Mouse (Mus musculus): ENCODE results near the gene Hephl1. TPM values are rescaled to one million over a fixed set of nuclear protein-coding genes. Genes with fewer than 3 reads are reported as not detected.
"Not testable (repeated sequence)": the region's sequence is repeated elsewhere in the genome, so short reads cannot be mapped to it uniquely, and the experiment has no call there.

The Hephl1 gene
- polyA plus RNA-seq, 1 experiment from 2014 or later, result not detected

GRCm38 (mm10) chr9:15114102-15114501 is 2.2 kb upstream of the Hephl1 start:
- no peak overlapping the region for H3K9ac ChIP-seq (replicated peaks; ENCODE audit: low read depth, low read length)
- H3K27me3 ChIP-seq (replicated peaks; ENCODE audit: control insufficient read depth, insufficient read depth, low read length), result no peaks in the 10 kb centered on the region
- 37% methylated on average over 6 of the region's 6 CpGs for WGBS
- no peaks in the 10 kb centered on the region for H3K9me3 ChIP-seq (ENCODE audit: control insufficient read depth, low read length)
- no peak for ATAC-seq
- no peaks in the 10 kb centered on the region for H3K4me1 ChIP-seq (replicated peaks; ENCODE audit: control insufficient read depth, insufficient read depth, low read length)
- no peak overlapping the region for H3K27ac ChIP-seq (ENCODE audit: low read length)
- no peak overlapping the region for H3K4me2 ChIP-seq (ENCODE audit: low read length)
- H3K4me3 ChIP-seq (replicated peaks; ENCODE audit: low read length), result no peak overlapping the region
- no peaks in the 10 kb centered on the region for H3K36me3 ChIP-seq (ENCODE audit: control insufficient read depth, insufficient read depth)

GRCm38 (mm10) chr9:15108101-15108500 is 3.8 kb downstream of the Hephl1 start:
- Histone ChIP-seq H3K27ac (ENCODE audit: low read length) (no peak overlapping the region), H3K4me1 (replicated peaks; ENCODE audit: control insufficient read depth, insufficient read depth, low read length) (no peaks in the 10 kb centered on the region), H3K4me3 (replicated peaks; ENCODE audit: low read length) (no peak overlapping the region), H3K36me3 (ENCODE audit: control insufficient read depth, insufficient read depth) (no peaks in the 10 kb centered on the region), H3K9me3 (ENCODE audit: control insufficient read depth, low read length) (no peaks in the 10 kb centered on the region), H3K27me3 (replicated peaks; ENCODE audit: control insufficient read depth, insufficient read depth, low read length) (no peaks in the 10 kb centered on the region), H3K4me2 (ENCODE audit: low read length) (no peak overlapping the region), H3K9ac (replicated peaks; ENCODE audit: low read depth, low read length) (no peak overlapping the region)
- 44% methylated on average over 9 of the region's 9 CpGs for WGBS
- no peak for ATAC-seq

GRCm38 (mm10) chr9:15105136-15105535 is 6.8 kb downstream of the Hephl1 start:
- Histone ChIP-seq H3K4me3 (replicated peaks; ENCODE audit: low read length) (no peak overlapping the region), H3K4me1 (replicated peaks; ENCODE audit: control insufficient read depth, insufficient read depth, low read length) (no peaks in the 10 kb centered on the region), H3K27me3 (replicated peaks; ENCODE audit: control insufficient read depth, insufficient read depth, low read length) (no peaks in the 10 kb centered on the region), H3K4me2 (ENCODE audit: low read length) (no peak overlapping the region), H3K9ac (replicated peaks; ENCODE audit: low read depth, low read length) (no peak overlapping the region), H3K36me3 (ENCODE audit: control insufficient read depth, insufficient read depth) (no peaks in the 10 kb centered on the region), H3K9me3 (ENCODE audit: control insufficient read depth, low read length) (no peaks in the 10 kb centered on the region), H3K27ac (ENCODE audit: low read length) (no peak overlapping the region)
- WGBS, result 89% methylated on average over 4 of the region's 4 CpGs
- ATAC-seq, result no peak

GRCm38 (mm10) chr9:15103579-15104300 is 8.2 kb downstream of the Hephl1 start:
- Histone ChIP-seq H3K9me3 (ENCODE audit: control insufficient read depth, low read length) (no peaks in the 10 kb centered on the region), H3K36me3 (ENCODE audit: control insufficient read depth, insufficient read depth) (no peaks in the 10 kb centered on the region), H3K27me3 (replicated peaks; ENCODE audit: control insufficient read depth, insufficient read depth, low read length) (no peaks in the 10 kb centered on the region), H3K4me1 (replicated peaks; ENCODE audit: control insufficient read depth, insufficient read depth, low read length) (no peaks in the 10 kb centered on the region), H3K27ac (ENCODE audit: low read length) (no peak overlapping the region), H3K4me3 (replicated peaks; ENCODE audit: low read length) (no peak overlapping the region), H3K4me2 (ENCODE audit: low read length) (no peak overlapping the region), H3K9ac (replicated peaks; ENCODE audit: low read depth, low read length) (no peak overlapping the region)
- 76% methylated on average over 11 of the region's 11 CpGs for WGBS
- no peak for ATAC-seq

GRCm38 (mm10) chr9:15101531-15102161 is 10.3 kb downstream of the Hephl1 start:
- Histone ChIP-seq H3K4me1 (replicated peaks; ENCODE audit: control insufficient read depth, insufficient read depth, low read length) (no peaks in the 10 kb centered on the region), H3K9ac (replicated peaks; ENCODE audit: low read depth, low read length) (no peak overlapping the region), H3K27ac (ENCODE audit: low read length) (no peak overlapping the region), H3K4me2 (ENCODE audit: low read length) (no peak overlapping the region), H3K4me3 (replicated peaks; ENCODE audit: low read length) (no peak overlapping the region), H3K36me3 (ENCODE audit: control insufficient read depth, insufficient read depth) (no peaks in the 10 kb centered on the region), H3K9me3 (ENCODE audit: control insufficient read depth, low read length) (no peaks in the 10 kb centered on the region), H3K27me3 (replicated peaks; ENCODE audit: control insufficient read depth, insufficient read depth, low read length) (no peaks in the 10 kb centered on the region)
- 79% methylated on average over 7 of the region's 7 CpGs for WGBS
- no peak for ATAC-seq

- WGBS, result 86% methylated on average over 7 of the region's 7 CpGs
These were observed 13.5 kb downstream of the Hephl1 start for GRCm38 (mm10) chr9:15098421-15098820.

GRCm38 (mm10) chr9:15097172-15097571 is 14.7 kb downstream of the Hephl1 start:
- Histone ChIP-seq H3K4me1 (replicated peaks; ENCODE audit: control insufficient read depth, insufficient read depth, low read length) (no peaks in the 10 kb centered on the region), H3K4me3 (replicated peaks; ENCODE audit: low read length) (no peak overlapping the region), H3K9me3 (ENCODE audit: control insufficient read depth, low read length) (no peaks in the 10 kb centered on the region), H3K36me3 (ENCODE audit: control insufficient read depth, insufficient read depth) (no peaks in the 10 kb centered on the region), H3K9ac (replicated peaks; ENCODE audit: low read depth, low read length) (no peak overlapping the region), H3K27ac (ENCODE audit: low read length) (no peak overlapping the region), H3K27me3 (replicated peaks; ENCODE audit: control insufficient read depth, insufficient read depth, low read length) (no peaks in the 10 kb centered on the region), H3K4me2 (ENCODE audit: low read length) (no peak overlapping the region)
- ATAC-seq, result no peak
- WGBS, result 82% methylated on average over 2 of the region's 2 CpGs

More at GRCm38 (mm10) chr9:15098421-15098820, 13.5 kb downstream of the Hephl1 start:
- not testable (repeated sequence) for H3K4me2 ChIP-seq (ENCODE audit: low read length); ATAC-seq; H3K36me3 ChIP-seq (ENCODE audit: control insufficient read depth, insufficient read depth); H3K27me3 ChIP-seq (replicated peaks; ENCODE audit: control insufficient read depth, insufficient read depth, low read length); H3K4me3 ChIP-seq (replicated peaks; ENCODE audit: low read length); H3K9ac ChIP-seq (replicated peaks; ENCODE audit: low read depth, low read length); H3K9me3 ChIP-seq (ENCODE audit: control insufficient read depth, low read length); H3K27ac ChIP-seq (ENCODE audit: low read length); H3K4me1 ChIP-seq (replicated peaks; ENCODE audit: control insufficient read depth, insufficient read depth, low read length)

GRCm38 (mm10) chr9:15096161-15096560 is 15.7 kb downstream of the Hephl1 start:
- no peak for ATAC-seq
- Histone ChIP-seq H3K27ac (ENCODE audit: low read length) (no peak overlapping the region), H3K4me1 (replicated peaks; ENCODE audit: control insufficient read depth, insufficient read depth, low read length) (no peaks in the 10 kb centered on the region), H3K27me3 (replicated peaks; ENCODE audit: control insufficient read depth, insufficient read depth, low read length) (no peaks in the 10 kb centered on the region), H3K36me3 (ENCODE audit: control insufficient read depth, insufficient read depth) (no peaks in the 10 kb centered on the region), H3K4me3 (replicated peaks; ENCODE audit: low read length) (no peak overlapping the region), H3K9me3 (ENCODE audit: control insufficient read depth, low read length) (no peaks in the 10 kb centered on the region), H3K9ac (replicated peaks; ENCODE audit: low read depth, low read length) (no peak overlapping the region), H3K4me2 (ENCODE audit: low read length) (no peak overlapping the region)
- WGBS, result 84% methylated on average over 1 of the region's 1 CpGs

GRCm38 (mm10) chr9:15095206-15095605 is 16.7 kb downstream of the Hephl1 start:
- Histone ChIP-seq H3K27me3 (replicated peaks; ENCODE audit: control insufficient read depth, insufficient read depth, low read length) (no peaks in the 10 kb centered on the region), H3K36me3 (ENCODE audit: control insufficient read depth, insufficient read depth) (no peaks in the 10 kb centered on the region), H3K4me3 (replicated peaks; ENCODE audit: low read length) (no peak overlapping the region), H3K27ac (ENCODE audit: low read length) (no peak overlapping the region), H3K9ac (replicated peaks; ENCODE audit: low read depth, low read length) (no peak overlapping the region), H3K9me3 (ENCODE audit: control insufficient read depth, low read length) (no peaks in the 10 kb centered on the region), H3K4me2 (ENCODE audit: low read length) (no peak overlapping the region), H3K4me1 (replicated peaks; ENCODE audit: control insufficient read depth, insufficient read depth, low read length) (no peaks in the 10 kb centered on the region)
- 76% methylated on average over 3 of the region's 3 CpGs for WGBS
- no peak for ATAC-seq

Data from forebrain, embryonic 16.5 days (tissue).